Mouse (Mus musculus) myocyte (in vitro differentiated cells): ENCODE results near the gene Gm48551. TPM values are rescaled to one million over a fixed set of nuclear protein-coding genes. Genes with fewer than 3 reads are reported as not detected.
A peak's percentile ranks its signal among the peaks of the same experiment; 100 is the strongest.

ENCODE experiments used
- H3K27me3 ChIP-seq: one replicate; pipeline ENCODE4 v1.6.1; 2011; ENCODE audit not compliant: control insufficient read depth, insufficient read depth, insufficient read length
- H3K36me3 ChIP-seq: one replicate; pipeline ENCODE4 v1.6.1; 2011; ENCODE audit not compliant: control insufficient read depth, insufficient read depth
- H3K4me2 ChIP-seq: one replicate; pipeline ENCODE4 v1.6.1; 2011; ENCODE audit warnings: low read depth, control low read depth
- H3K4me3 ChIP-seq: one replicate; pipeline ENCODE4 v1.5.1; 2011; ENCODE audit warnings: mild to moderate bottlenecking, control low read depth, moderate library complexity
- H3K79me2 ChIP-seq: one replicate; pipeline ENCODE4 v1.6.1; 2011; ENCODE audit not compliant: control insufficient read depth, insufficient read depth
- H3ac ChIP-seq: one replicate; pipeline ENCODE4 v1.6.1; 2011; ENCODE audit not compliant: control insufficient read depth, insufficient read length
- CEBPB ChIP-seq: IDR thresholded peaks from 2 replicates; pipeline ENCODE4 v1.6.1; 2011; ENCODE audit warnings: mild to moderate bottlenecking, moderate library complexity; ENCODE audit not compliant: poor library complexity, insufficient read depth, severe bottlenecking
- E2F4 ChIP-seq: IDR thresholded peaks from one replicate; pipeline ENCODE4 v1.6.1; 2011; ENCODE audit warnings: mild to moderate bottlenecking, control low read depth, moderate library complexity; ENCODE audit not compliant: insufficient read depth
- MAX ChIP-seq: IDR thresholded peaks from one replicate; pipeline ENCODE4 v1.6.1; 2011; ENCODE audit warnings: low read depth, mild to moderate bottlenecking, control low read depth
- MYOD1 ChIP-seq, 3 experiments: IDR thresholded peaks; one replicate each; pipeline ENCODE4 v1.6.1; 2011; ENCODE audit warnings: control low read depth in 2 of 3, low read depth in 2 of 3, mild to moderate bottlenecking in 2 of 3, moderate library complexity in 1 of 3; ENCODE audit not compliant: insufficient read length in 2 of 3, control insufficient read depth in 1 of 3
- MYOG ChIP-seq, 3 experiments: IDR thresholded peaks; one replicate each; pipeline ENCODE4 v1.6.1; 2011; ENCODE audit warnings: control low read depth in 2 of 3, low read depth in 2 of 3, mild to moderate bottlenecking in 2 of 3; ENCODE audit not compliant: insufficient read length in 2 of 3, control insufficient read depth in 1 of 3, insufficient read depth in 1 of 3
- POLR2A ChIP-seq: IDR thresholded peaks from one replicate; pipeline ENCODE4 v1.6.1; 2011; ENCODE audit warnings: low read depth, mild to moderate bottlenecking, control low read depth, moderate library complexity; ENCODE audit not compliant: insufficient read length
- POLR2AphosphoS2 ChIP-seq: IDR thresholded peaks from one replicate; pipeline ENCODE4 v1.6.1; 2011; ENCODE audit warnings: low read depth, control low read depth; ENCODE audit not compliant: insufficient read length
- REST ChIP-seq: IDR thresholded peaks from one replicate; pipeline ENCODE4 v1.6.1; 2011; ENCODE audit warnings: mild to moderate bottlenecking, control low read depth, moderate library complexity; ENCODE audit not compliant: insufficient read depth, insufficient read length
- SRF ChIP-seq: IDR thresholded peaks from one replicate; pipeline ENCODE4 v1.6.1; 2011; ENCODE audit warnings: low read depth; ENCODE audit not compliant: control insufficient read depth, insufficient read length
- TCF12 ChIP-seq: IDR thresholded peaks from one replicate; pipeline ENCODE4 v1.6.1; 2011; ENCODE audit warnings: mild to moderate bottlenecking, control low read depth; ENCODE audit not compliant: poor library complexity, insufficient read depth, severe bottlenecking
- TCF3 ChIP-seq: IDR thresholded peaks from one replicate; pipeline ENCODE4 v1.6.1; 2011; ENCODE audit warnings: low read depth, control low read depth; ENCODE audit not compliant: insufficient read length
- USF1 ChIP-seq: IDR thresholded peaks from one replicate; pipeline ENCODE4 v1.6.1; 2011; ENCODE audit warnings: low read depth, mild to moderate bottlenecking, control low read depth, moderate library complexity
- polyA plus RNA-seq: library from polyadenylated mRNA; unstranded; fragments of >200 nt; fragmentation: generic; extraction: Trizol; gene quantifications from one replicate; pipeline ENCODE4 v1.2.1, GENCODE M21; 2012; ENCODE audit warnings: missing spikeins

Gene Gm48551
- polyA plus RNA-seq, 1 experiment = 1.7 TPM

DNA sequence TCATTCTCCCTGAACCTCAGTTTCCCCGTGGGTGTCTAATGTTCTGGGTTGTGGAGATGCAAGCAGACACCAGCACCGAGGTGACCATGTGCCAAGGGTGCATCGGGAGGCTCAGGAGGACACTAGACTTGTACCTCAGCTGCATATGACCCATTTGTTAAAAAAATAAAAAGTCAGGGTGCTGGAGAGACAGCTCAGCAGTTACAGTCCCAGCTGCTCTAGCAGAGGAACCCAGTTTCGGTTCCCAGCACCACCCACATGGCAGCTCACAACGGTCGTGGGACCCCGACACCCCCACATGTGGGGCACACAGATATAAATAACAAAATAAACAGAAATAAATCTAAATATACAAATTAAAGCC lies 44.2 kb downstream of the Gm48551 start:
- Histone ChIP-seq H3K27me3 (no peaks in the 10 kb centered on the region), H3ac (no peak overlapping the region)
- TF ChIP-seq POLR2A (no peak), USF1 (no peak), MYOG (IDR thresholded peaks at IDR 0.05; ENCODE audit: control insufficient read depth in 1 of 3, insufficient read depth in 1 of 3, insufficient read length in 2 of 3, low read depth in 2 of 3) (no peak), E2F4 (no peak), TCF3 (no peak), CEBPB (no peak), POLR2AphosphoS2 (no peak), TCF12 (no peak), MAX (no peak), MYOD1 (IDR thresholded peaks at IDR 0.05; ENCODE audit: control insufficient read depth in 1 of 3, insufficient read length in 2 of 3, low read depth in 2 of 3) (no peak), REST (no peak), SRF (no peak)

DNA sequence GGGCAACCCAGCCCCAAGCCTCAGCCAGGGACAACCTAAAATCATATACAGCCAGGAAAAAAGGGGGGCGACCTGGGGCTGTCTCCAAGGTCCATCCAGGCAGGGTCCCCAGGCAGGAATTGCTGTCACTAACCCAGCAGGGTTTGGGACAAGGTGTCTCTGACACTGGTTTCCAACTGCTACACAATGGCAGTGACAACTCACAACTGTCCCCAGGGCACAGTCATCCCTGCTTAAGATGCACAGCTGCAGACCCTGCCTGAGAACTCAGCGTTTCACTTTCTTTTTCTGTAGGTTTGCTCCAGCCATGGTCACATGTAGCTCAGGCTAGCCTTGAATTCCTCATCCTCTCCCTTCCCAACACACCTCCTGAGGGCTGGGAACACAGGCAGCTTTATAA lies 44.8 kb downstream of the Gm48551 start:
- Histone ChIP-seq H3K79me2 (peaks cover 48% of the 10 kb centered on the region), H3ac (no peak overlapping the region), H3K4me2 (peak overlapping the region; percentile 32), H3K27me3 (no peaks in the 10 kb centered on the region), H3K4me3 (peak overlapping the region; percentile 28), H3K36me3 (no peaks in the 10 kb centered on the region)
- TF ChIP-seq POLR2A (no peak), REST (no peak), TCF3 (no peak), SRF (no peak), MAX (no peak), TCF12 (no peak), E2F4 (no peak), POLR2AphosphoS2 (no peak), MYOG (IDR thresholded peaks at IDR 0.05; ENCODE audit: control insufficient read depth in 1 of 3, insufficient read depth in 1 of 3, insufficient read length in 2 of 3, low read depth in 2 of 3) (no peak), USF1 (no peak), CEBPB (no peak), MYOD1 (IDR thresholded peaks at IDR 0.05; ENCODE audit: control insufficient read depth in 1 of 3, insufficient read length in 2 of 3, low read depth in 2 of 3) (no peak)

More for the DNA sequence above, 44.2 kb downstream of the Gm48551 start:
- Histone ChIP-seq H3K4me2 (no peak overlapping the region), H3K79me2 (peaks cover 54% of the 10 kb centered on the region), H3K4me3 (no peak overlapping the region), H3K36me3 (no peaks in the 10 kb centered on the region)

DNA sequence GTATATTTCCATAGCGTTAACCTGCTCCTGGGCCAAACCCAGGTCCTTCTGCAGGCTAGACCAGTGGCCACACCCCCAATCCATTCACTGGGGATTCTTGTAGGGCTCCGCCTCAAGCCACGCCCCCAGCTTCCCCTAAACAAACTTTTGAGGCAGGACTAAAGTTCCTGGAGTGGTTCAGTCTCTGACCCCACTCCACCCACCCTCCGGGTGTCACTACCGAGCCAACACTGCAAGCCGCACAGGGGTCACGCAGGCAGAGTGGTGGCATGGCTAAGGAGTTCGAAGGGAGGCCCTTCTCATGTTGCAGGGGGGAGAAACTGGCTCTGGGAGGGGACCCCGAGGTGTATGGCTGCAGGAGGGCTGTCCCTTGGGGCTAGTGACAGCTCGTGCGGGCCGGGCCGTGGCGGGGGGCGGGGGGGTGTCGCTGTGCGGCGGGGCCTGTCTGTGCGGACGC lies 45.4 kb downstream of the Gm48551 start:
- Histone ChIP-seq H3K79me2 (peaks cover 42% of the 10 kb centered on the region), H3ac (peak overlapping the region; percentile 51), H3K27me3 (no peaks in the 10 kb centered on the region), H3K4me2 (peak overlapping the region; percentile 81), H3K36me3 (no peaks in the 10 kb centered on the region), H3K4me3 (peak overlapping the region; percentile 28)
- no peak for TF ChIP-seq TCF12
- no peak for TF ChIP-seq E2F4
- no peak for TF ChIP-seq SRF
- no peak for TF ChIP-seq USF1
- peak; percentile 70 for TF ChIP-seq POLR2A
- no peak for TF ChIP-seq MAX
- no peak for TF ChIP-seq CEBPB
- peak in 1 of 3 experiments; percentile 8 for TF ChIP-seq MYOG (IDR thresholded peaks at IDR 0.05; ENCODE audit: control insufficient read depth in 1 of 3, insufficient read depth in 1 of 3, insufficient read length in 2 of 3, low read depth in 2 of 3)
- TF ChIP-seq REST = no peak
- no peak for TF ChIP-seq TCF3
- TF ChIP-seq MYOD1 (IDR thresholded peaks at IDR 0.05; ENCODE audit: control insufficient read depth in 1 of 3, insufficient read length in 2 of 3, low read depth in 2 of 3) = peak in 1 of 3 experiments; percentile 13
- peak; percentile 53 for TF ChIP-seq POLR2AphosphoS2

DNA sequence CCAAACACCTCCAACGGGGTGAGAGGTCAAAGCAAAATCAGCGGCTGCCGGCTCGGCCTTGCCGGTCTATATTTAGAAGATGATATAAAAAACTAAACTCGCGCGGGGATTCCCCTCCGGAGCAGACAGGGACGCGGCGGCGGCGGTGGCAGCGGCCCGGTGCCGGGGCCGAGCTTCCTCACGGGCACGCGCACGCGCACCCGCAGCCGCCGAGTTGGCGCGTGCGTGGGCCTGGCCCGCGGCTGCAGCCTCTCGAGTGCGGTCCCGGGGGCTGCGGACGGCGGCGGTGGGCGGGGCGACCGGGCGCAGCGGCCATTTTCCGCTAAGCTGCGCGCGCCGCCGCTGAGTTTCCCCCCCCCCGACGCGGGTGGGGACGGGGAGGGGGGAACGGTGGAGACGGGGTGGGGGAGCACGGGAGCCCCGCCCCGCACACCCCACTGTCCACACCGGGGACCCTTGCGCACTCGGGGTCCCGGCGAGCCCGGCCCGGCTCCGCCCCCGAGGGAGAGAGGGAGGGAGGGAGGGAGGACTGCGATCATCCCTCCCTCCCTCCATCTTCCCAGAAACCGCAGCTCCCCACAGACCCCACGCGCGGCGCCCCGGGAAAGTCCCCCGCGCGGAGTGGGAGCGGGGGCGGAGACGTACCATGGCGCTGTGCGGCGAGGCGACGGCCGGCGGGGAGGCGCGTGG lies 46.0 kb downstream of the Gm48551 start:
- H3K79me2 ChIP-seq = peaks cover 36% of the 10 kb centered on the region
- no peaks in the 10 kb centered on the region for H3K27me3 ChIP-seq
- peak overlapping the region; percentile 81 for H3K4me2 ChIP-seq
- H3K4me3 ChIP-seq = peak overlapping the region; percentile 28
- peak overlapping the region; percentile 51 for H3ac ChIP-seq
- TF ChIP-seq CEBPB (no peak), TCF12 (no peak), MAX (no peak), SRF (no peak), MYOD1 (IDR thresholded peaks at IDR 0.05; ENCODE audit: control insufficient read depth in 1 of 3, insufficient read length in 2 of 3, low read depth in 2 of 3) (peak in 1 of 3 experiments; percentile 40), REST (no peak), POLR2A (no peak), USF1 (no peak), E2F4 (no peak), MYOG (IDR thresholded peaks at IDR 0.05; ENCODE audit: control insufficient read depth in 1 of 3, insufficient read depth in 1 of 3, insufficient read length in 2 of 3, low read depth in 2 of 3) (peak in 1 of 3 experiments; percentile 3), TCF3 (no peak), POLR2AphosphoS2 (no peak)
- H3K36me3 ChIP-seq = no peaks in the 10 kb centered on the region
